Mouse (Mus musculus): ENCODE results near the gene Stx7.

Stx7 gene

GRCm38 (mm10) chr10:24149135-24149781 is at the start of gene Stx7:
TSS of gene Stx7 (plus strand) at chr10:24149302.
- in situ Hi-C loops (cut with MboI; ENCODE audit: unreplicated experiment in 2 of 2), result no loop called here

DNA sequence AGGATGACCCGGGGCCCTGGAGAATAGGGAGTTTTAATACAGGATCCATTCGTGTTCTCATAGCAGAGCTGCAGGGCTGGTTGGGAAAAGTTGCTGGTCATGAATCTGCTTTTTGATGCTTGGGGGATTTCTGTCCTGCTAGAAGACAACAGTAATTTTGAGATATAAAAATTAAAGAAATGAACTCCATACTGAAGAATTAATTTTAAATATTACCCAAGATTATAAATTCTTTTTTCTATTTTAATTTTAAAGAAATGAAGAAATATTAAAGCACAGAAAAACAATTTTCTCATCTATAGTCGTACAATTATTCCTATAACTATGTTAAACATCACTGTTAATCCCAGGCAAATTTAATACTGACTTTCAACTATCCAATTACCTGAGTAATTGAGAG is 47.3 kb upstream of the Stx7 start, which contains the start of gene Taar8c:
TSS of gene Taar8c (minus strand) at position 101 of the 400 bp plus-strand sequence.
- in situ Hi-C loops (cut with MboI; ENCODE audit: unreplicated experiment in 2 of 2), result loop anchor here (25.0 kb wide), 2 partner anchors 185 to 1515 kb away; no protein-coding TSS in a partner anchor

DNA sequence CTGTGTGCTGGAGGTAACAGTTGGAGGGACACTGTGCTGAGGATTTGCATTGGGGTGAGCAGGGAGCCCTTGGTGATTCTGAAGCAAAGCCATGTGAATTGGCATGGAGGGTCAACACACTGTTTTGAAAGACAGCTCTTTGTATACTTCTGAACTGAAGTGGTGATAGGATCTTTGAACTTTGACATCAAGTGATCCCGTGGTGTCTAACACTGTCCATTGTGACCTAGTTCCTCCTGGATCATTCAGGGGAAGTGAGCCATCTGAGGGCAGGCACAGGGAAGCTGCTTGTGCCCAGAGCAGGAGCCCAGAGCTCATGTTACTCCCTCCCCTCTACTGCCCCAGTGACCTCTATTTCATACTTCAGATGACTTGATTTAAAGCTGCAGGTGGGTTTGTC is 45.8 kb upstream of the Stx7 start:
- in situ Hi-C loops (cut with MboI; ENCODE audit: unreplicated experiment in 2 of 2), result loop anchor here (25.0 kb wide), 2 partner anchors 184 to 1516 kb away; no protein-coding TSS in a partner anchor

GRCm38 (mm10) chr10:24107747-24108146 is 41.4 kb upstream of the Stx7 start:
- in situ Hi-C loops (cut with MboI; ENCODE audit: unreplicated experiment in 2 of 2), result loop anchor here (25.0 kb wide), 2 partner anchors 180 to 1520 kb away; no protein-coding TSS in a partner anchor

DNA sequence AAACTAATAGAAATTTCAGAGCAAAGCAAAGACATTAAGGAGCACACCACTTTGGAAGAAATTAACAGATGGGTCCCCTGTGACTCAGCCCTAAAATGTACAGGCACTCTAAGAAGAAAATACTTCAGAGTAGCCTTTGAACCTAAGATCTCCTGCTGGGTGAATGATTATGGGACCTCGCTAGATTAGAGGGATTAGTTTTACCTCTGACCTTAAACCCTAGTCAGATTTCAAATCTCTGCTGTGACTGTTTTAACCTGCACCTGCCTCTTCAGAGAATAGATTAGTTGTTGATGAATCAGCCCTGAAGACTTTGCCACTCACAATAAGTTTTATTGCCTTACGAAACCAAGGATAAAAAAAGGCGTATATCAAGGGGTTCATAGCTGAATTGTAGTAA is 40.9 kb upstream of the Stx7 start:
- in situ Hi-C loops (cut with MboI; ENCODE audit: unreplicated experiment in 2 of 2), result loop anchor here (25.0 kb wide), 2 partner anchors 179 to 1521 kb away; no protein-coding TSS in a partner anchor

DNA sequence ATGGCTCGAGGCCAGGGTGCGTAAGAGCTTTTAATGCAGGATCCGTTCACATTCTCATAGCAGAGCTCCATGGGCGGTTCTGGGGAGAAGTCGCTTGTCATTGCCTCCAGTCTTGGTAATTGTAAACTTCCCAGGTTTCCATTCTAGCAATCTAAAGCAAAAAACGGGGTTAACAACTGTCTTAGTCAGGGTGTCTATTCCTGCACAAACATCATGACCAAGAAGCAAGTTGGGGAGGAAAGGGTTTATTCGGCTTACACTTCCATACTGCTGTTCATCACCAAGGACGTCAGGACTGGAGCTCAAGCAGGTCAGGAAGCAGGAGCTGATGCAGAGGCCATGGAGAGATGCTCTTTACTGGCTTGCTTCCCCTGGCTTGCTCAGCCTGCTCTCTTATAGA is 39.7 kb upstream of the Stx7 start, which contains the start of gene Taar9:
TSS of gene Taar9 (minus strand) at position 101 of the 400 bp plus-strand sequence.
- in situ Hi-C loops (cut with MboI; ENCODE audit: unreplicated experiment in 2 of 2), result loop anchor here (25.0 kb wide), 2 partner anchors 178 to 1522 kb away; no protein-coding TSS in a partner anchor

GRCm38 (mm10) chr10:24111116-24111778 is 37.9 kb upstream of the Stx7 start:
- in situ Hi-C loops (cut with MboI; ENCODE audit: unreplicated experiment in 2 of 2), result loop anchor here (25.0 kb wide), 2 partner anchors 176 to 1524 kb away; no protein-coding TSS in a partner anchor

DNA sequence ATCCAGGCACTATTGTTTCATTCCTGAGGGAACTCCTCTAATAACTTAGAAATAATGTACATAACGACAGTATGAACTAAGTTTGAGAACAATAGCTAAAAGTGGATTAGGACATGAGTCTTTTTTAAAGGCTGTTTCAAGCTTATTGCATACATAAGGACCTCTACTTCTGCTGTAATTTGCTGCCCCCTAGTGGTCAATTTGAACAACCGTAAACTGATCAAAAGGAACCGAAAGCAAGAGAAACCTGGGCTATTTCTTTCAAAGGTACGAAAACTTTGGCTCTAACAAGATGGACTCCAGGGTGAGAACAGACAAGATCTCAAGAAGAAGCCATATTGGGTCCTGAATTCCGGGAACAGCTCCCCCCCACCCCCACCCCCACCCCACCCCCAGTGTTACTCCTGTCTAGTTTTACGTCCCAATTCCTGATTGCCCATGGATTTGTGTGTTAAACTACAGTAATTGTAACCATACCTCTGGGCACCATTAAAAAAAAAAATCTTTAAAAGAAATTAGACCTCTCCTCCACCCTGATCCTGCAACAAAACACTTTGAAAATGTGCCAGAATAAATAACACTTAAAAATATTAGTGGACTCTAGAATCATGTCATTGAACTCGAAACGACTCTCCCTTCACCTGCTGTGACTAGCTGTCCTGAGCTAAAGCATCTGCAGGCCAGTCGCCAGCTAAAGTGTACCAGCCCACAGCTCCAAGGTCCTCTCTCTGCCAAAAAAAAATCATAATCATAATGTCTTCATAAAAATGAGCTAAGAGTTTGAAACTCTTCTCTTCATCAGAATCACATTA is 17.4 kb upstream of the Stx7 start:
- in situ Hi-C loops (cut with MboI; ENCODE audit: unreplicated experiment in 2 of 2), result loop anchor here (5.0 to 10.0 kb wide), 3 partner anchors 46 to 1017 kb away; no protein-coding TSS in a partner anchor

DNA sequence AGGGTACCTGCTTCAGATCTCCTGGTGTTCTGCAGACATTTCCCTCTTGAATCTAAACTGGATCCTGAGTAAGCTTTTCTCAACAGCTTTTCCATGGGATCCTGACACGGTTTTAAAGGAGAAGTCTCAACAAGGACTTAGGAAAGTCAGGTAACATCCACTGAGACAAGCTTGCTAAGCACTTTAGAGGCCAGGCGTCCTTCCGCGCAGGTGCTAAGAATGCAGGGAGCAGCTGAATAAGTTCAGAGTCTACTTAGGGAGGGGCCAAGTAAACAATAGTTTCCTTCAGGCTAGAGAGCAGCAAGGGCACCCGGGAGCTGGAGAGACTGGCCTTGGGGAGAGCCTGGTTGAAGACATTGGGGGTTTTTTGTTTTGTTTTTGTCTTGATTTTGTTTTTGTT is 16.8 kb upstream of the Stx7 start:
- in situ Hi-C loops (cut with MboI; ENCODE audit: unreplicated experiment in 2 of 2), result loop anchor here (5.0 to 10.0 kb wide), 3 partner anchors 45 to 1017 kb away; no protein-coding TSS in a partner anchor

GRCm38 (mm10) chr10:24133132-24133531 is 16.0 kb upstream of the Stx7 start:
- in situ Hi-C loops (cut with MboI; ENCODE audit: unreplicated experiment in 2 of 2), result loop anchor here (5.0 to 10.0 kb wide), 3 partner anchors 44 to 1018 kb away; no protein-coding TSS in a partner anchor

DNA sequence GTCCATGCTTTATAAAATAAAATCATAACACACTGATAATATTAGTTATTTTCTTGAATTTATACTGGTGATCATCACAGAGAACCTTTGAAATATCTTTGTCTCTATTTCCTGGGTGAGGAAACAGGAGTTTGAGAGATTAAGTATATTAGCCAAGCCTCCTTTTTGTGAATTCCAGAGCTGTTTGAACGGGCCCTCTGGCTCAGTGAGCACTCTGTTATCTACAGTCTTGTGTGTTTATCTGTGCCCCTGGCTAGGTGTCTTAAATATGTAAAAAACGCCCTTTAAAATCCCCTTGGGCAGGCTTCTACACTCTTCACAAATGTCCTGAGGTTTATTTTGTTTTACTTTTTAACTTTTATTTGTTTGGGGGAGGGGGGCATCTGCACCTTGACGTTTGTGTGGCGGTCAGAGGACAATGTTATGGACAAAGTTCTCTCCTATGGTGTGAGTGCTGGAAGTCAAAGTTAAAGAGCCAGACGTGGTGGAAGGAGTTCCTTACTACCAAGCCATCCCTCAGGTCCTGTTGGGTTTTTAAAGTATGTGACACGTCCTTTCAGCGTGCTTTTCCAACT is 14.9 kb upstream of the Stx7 start:
- in situ Hi-C loops (cut with MboI; ENCODE audit: unreplicated experiment in 2 of 2), result loop anchor here (5.0 to 10.0 kb wide), 3 partner anchors 43 to 1019 kb away; no protein-coding TSS in a partner anchor

- in situ Hi-C loops (cut with MboI; ENCODE audit: unreplicated experiment in 2 of 2), result loop anchor here in 1 of 2 experiments (10.0 kb wide), 1 partner anchor 1024 kb away; no protein-coding TSS in a partner anchor
Measured at GRCm38 (mm10) chr10:24138623-24139261, 10.4 kb upstream of the Stx7 start.

- in situ Hi-C loops (cut with MboI; ENCODE audit: unreplicated experiment in 2 of 2), result no loop called here
Measured at GRCm38 (mm10) chr10:24142735-24143134, 6.4 kb upstream of the Stx7 start.

DNA sequence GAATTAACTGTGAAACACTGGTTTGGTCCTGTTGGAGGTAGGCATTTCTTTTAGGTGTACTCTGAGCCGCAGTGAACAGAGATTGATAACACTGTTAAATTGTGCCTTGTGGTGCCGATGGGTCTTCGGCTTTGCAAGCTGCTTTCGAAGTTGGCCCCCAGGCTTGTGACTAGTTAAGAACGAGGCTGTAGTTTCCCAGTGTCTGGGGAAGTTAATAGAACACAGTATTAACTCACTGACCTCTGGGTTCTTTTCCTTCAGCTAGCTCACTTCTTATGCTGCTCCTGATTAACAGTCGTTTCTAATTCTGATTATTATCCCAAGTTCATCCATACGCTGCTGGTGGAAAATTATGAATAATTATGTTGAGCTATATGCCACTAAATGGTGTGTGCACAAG is 984 bp downstream of the Stx7 start:
- in situ Hi-C loops (cut with MboI; ENCODE audit: unreplicated experiment in 2 of 2), result loop anchor here (25.0 kb wide), 4 partner anchors 712 to 1838 kb away; partner anchors contain the start of genes Med23 (in 2 of the 2) and Tbpl1 (in 1 of the 2)

DNA sequence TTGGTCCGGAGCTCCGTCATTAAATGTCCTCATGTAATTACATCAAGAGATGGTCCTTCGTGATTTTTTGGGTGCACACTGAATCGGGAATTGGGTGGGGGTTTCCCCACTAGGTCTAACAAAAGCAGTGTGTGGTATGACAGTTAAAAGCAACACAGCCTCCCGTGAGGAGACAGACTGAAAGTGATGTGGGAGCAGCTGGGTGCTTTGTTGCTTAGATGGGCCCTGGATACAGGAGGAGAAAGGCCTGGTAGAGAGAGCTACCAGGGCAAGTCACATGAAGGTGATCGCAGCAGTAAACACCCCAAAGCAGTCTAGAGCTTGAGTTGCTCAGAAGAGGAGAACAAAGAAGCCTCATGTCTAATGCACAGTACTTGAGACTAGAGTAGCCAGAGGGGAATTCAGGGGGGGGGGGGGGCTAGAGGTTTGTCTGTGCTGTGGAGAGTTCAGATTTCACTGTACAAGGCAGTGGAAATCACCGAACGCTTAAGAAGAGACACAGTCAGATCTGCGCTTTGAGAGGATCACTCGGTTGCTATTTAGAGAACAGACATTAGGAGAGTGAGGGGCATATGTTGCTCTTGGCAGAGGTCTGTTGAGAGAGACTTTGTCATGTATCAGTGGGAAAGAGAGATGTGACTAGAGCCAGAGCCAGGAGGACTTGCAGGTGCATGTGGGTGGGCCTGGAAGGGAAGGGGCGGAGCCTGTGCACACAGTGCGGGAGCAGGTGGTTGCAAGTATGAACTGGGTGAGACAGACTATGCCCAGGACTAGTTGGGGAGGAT is 9.6 kb downstream of the Stx7 start:
- in situ Hi-C loops (cut with MboI; ENCODE audit: unreplicated experiment in 2 of 2), result loop anchor here (25.0 kb wide), 4 partner anchors 704 to 1846 kb away; partner anchors contain the start of genes Med23 (in 2 of the 2) and Tbpl1 (in 1 of the 2)

GRCm38 (mm10) chr10:24159575-24159974 is 10.5 kb downstream of the Stx7 start:
- in situ Hi-C loops (cut with MboI; ENCODE audit: unreplicated experiment in 2 of 2), result loop anchor here (25.0 kb wide), 4 partner anchors 703 to 1847 kb away; partner anchors contain the start of genes Med23 (in 2 of the 2) and Tbpl1 (in 1 of the 2)

DNA sequence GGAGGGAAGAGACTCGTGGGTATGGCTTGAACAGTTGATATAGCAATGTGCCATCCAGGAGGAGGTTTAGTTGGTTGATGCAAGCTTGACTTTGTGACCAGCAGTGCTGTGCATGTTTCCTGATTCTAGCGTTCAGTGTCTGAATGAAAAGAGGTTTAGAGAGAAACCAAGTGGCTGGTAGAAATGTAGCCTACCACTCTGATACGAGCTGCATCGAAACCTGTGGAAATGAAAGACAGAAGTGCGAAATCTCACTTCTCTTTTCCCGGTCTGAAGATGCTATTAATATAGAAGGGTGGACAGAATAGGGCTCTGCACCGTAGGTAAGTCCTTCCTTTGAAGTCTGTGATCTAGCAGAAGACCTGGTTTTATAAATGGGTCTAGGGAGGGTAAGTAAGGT is 11.2 kb downstream of the Stx7 start:
- in situ Hi-C loops (cut with MboI; ENCODE audit: unreplicated experiment in 2 of 2), result loop anchor here (10.0 to 25.0 kb wide), 5 partner anchors 702 to 1848 kb away; partner anchors contain the start of genes Med23 (in 2 of the 2) and Tbpl1 (in 1 of the 2)

Measured in v-Abl transformed pro-B cells (cell line).